Mouse (Mus musculus) ES-E14 (cell line): ENCODE data around the gene Pakap. TPM values are rescaled to one million over a fixed set of nuclear protein-coding genes. Genes with fewer than 3 reads are reported as not detected.

Experiments
- DNase-seq: peaks from one replicate; pipeline ENCODE4 v3.0.0-alpha.2; 2013; ENCODE audit warnings: low read depth, low spot score
- H3K27ac ChIP-seq: 2 replicates; pipeline ENCODE4 v1.5.1; 2012; ENCODE audit warnings: low read depth, mild to moderate bottlenecking, low read length, moderate library complexity, mixed read lengths; ENCODE audit not compliant: poor library complexity, insufficient read depth, severe bottlenecking
- H3K36me3 ChIP-seq: 2 replicates; pipeline ENCODE4 v1.6.1; 2012; ENCODE audit warnings: mild to moderate bottlenecking, low read length, moderate library complexity, mixed read lengths; ENCODE audit not compliant: control insufficient read depth, poor library complexity, insufficient read depth, severe bottlenecking
- H3K4me1 ChIP-seq, 2 experiments: fragments of 150-350 bp in 1 of 2; sonication (generic) in 1 of 2; 2 replicates each; pipeline ENCODE4 v1.6.1; 2012; ENCODE audit warnings: low read length in 2 of 2, mild to moderate bottlenecking in 1 of 2, mixed read lengths in 1 of 2; ENCODE audit not compliant: control insufficient read depth in 2 of 2, insufficient read depth in 2 of 2, poor library complexity in 1 of 2
- H3K4me3 ChIP-seq, 2 experiments: fragments of 150-350 bp in 1 of 2; sonication (generic) in 1 of 2; 2 replicates each; pipeline ENCODE4 v1.5.1; 2012; ENCODE audit warnings: low read length in 2 of 2, low read depth in 1 of 2, mild to moderate bottlenecking in 1 of 2, mixed read lengths in 1 of 2; ENCODE audit not compliant: insufficient read depth in 1 of 2, poor library complexity in 1 of 2, severe bottlenecking in 1 of 2
- H3K9ac ChIP-seq: 2 replicates; pipeline ENCODE4 v1.6.1; 2012; ENCODE audit warnings: low read depth, mild to moderate bottlenecking, low read length, mixed read lengths; ENCODE audit not compliant: poor library complexity, insufficient read depth, severe bottlenecking
- H3K9me3 ChIP-seq: fragments of 150-350 bp; sonication (generic); 2 replicates; pipeline ENCODE4 v1.6.1; 2012; ENCODE audit warnings: low read depth, mild to moderate bottlenecking, low read length; ENCODE audit not compliant: control insufficient read depth, insufficient read depth
- CHD2 ChIP-seq: IDR thresholded peaks from 2 replicates; pipeline ENCODE4 v1.6.1; 2014; ENCODE audit warnings: mild to moderate bottlenecking, low read depth, low read length, inconsistent platforms
- HCFC1 ChIP-seq: IDR thresholded peaks from 2 replicates; pipeline ENCODE4 v1.6.1; 2012; ENCODE audit warnings: low read length, inconsistent platforms, borderline replicate concordance; ENCODE audit not compliant: insufficient read depth
- MAFK ChIP-seq: IDR thresholded peaks from 2 replicates; pipeline ENCODE4 v1.6.1; 2014; ENCODE audit warnings: mild to moderate bottlenecking, low read depth, low read length, inconsistent platforms; ENCODE audit not compliant: insufficient read depth
- ZC3H11A ChIP-seq: IDR thresholded peaks from 2 replicates; pipeline ENCODE4 v1.6.1; 2012; ENCODE audit warnings: low read depth, mild to moderate bottlenecking, inconsistent platforms, low read length, borderline replicate concordance
- ZNF384 ChIP-seq: IDR thresholded peaks from 2 replicates; pipeline ENCODE4 v1.6.1; 2012; ENCODE audit warnings: low read depth, low read length, inconsistent platforms
- in situ Hi-C, 2 experiments: fragments of 600-800 bp; cut with MboI; formaldehyde crosslinking; loops; one replicate each; pipeline ENCODE4 v1.15.1; 2025; ENCODE audit warnings: low sequenced_read_pairs in 2 of 2, inconsistent platforms in 1 of 2; ENCODE audit not compliant: unreplicated experiment in 2 of 2
- total RNA-seq: library from RNA; depleted of rRNA; stranded (reverse); fragments of 300-350 nt; gene quantifications from 2 replicates; pipeline ENCODE4 v1.2.3, GENCODE M21; 2012

The Pakap gene
- total RNA-seq, 1 experiment: 5.8 TPM

GRCm38 (mm10) chr4:57904638-57905037 lies 336.7 kb downstream of the Pakap start:
- H3K4me3 ChIP-seq: no peak overlapping the region
- TF ChIP-seq CHD2 (no peak), MAFK (0 out of 2 replicates have a peak, but pooled peaks have one; percentile 2), HCFC1 (no peak)
- peaks cover 0 to 9% of the 10 kb centered on the region in 2 experiments; a peak in 1 of 4 replicates for H3K4me1 ChIP-seq
- in situ Hi-C loops: loop anchor here in 1 of 2 experiments (10.0 kb wide), 2 partner anchors 170 to 350 kb away; no protein-coding TSS in a partner anchor
- no peak overlapping the region for H3K27ac ChIP-seq
- H3K9me3 ChIP-seq: no peaks in the 10 kb centered on the region
- H3K9ac ChIP-seq: no peak overlapping the region
- no peaks in the 10 kb centered on the region for H3K36me3 ChIP-seq
- DNase-seq: peak; percentile 42

- Histone ChIP-seq H3K4me3 (no peak overlapping the region), H3K9me3 (no peaks in the 10 kb centered on the region), H3K4me1 (peaks cover 0 to 9% of the 10 kb centered on the region in 2 experiments; a peak in 1 of 4 replicates), H3K36me3 (no peaks in the 10 kb centered on the region), H3K9ac (no peak overlapping the region), H3K27ac (no peak overlapping the region)
- in situ Hi-C loops: loop anchor here in 1 of 2 experiments (10.0 kb wide), 2 partner anchors 168 to 348 kb away; no protein-coding TSS in a partner anchor
- DNase-seq: no peak
- TF ChIP-seq HCFC1 (no peak), CHD2 (no peak), ZC3H11A (no peak), ZNF384 (no peak), MAFK (no peak)
Observed at GRCm38 (mm10) chr4:57906708-57907107, 338.7 kb downstream of the Pakap start.

GRCm38 (mm10) chr4:57908860-57909259 lies 340.9 kb downstream of the Pakap start:
- in situ Hi-C loops: loop anchor here in 1 of 2 experiments (10.0 kb wide), 2 partner anchors 166 to 346 kb away; no protein-coding TSS in a partner anchor
- no peak overlapping the region for H3K27ac ChIP-seq
- DNase-seq: no peak
- peaks cover 0 to 6% of the 10 kb centered on the region in 2 experiments; a peak in 1 of 4 replicates for H3K4me1 ChIP-seq
- no peaks in the 10 kb centered on the region for H3K9me3 ChIP-seq
- H3K36me3 ChIP-seq: no peaks in the 10 kb centered on the region
- H3K9ac ChIP-seq: no peak overlapping the region
- H3K4me3 ChIP-seq: no peak overlapping the region
- TF ChIP-seq MAFK (no peak), HCFC1 (no peak), ZC3H11A (no peak), CHD2 (no peak), ZNF384 (no peak)

- H3K36me3 ChIP-seq: no peaks in the 10 kb centered on the region
- H3K4me1 ChIP-seq: peaks cover 0 to 2% of the 10 kb centered on the region in 2 experiments; a peak in 1 of 4 replicates
- in situ Hi-C loops: no loop called here
- H3K27ac ChIP-seq: no peak overlapping the region
- no peak overlapping the region for H3K4me3 ChIP-seq
- no peaks in the 10 kb centered on the region for H3K9me3 ChIP-seq
- DNase-seq: no peak
- TF ChIP-seq CHD2: no peak
- TF ChIP-seq MAFK: no peak
- no peak for TF ChIP-seq ZC3H11A
- TF ChIP-seq ZNF384: no peak
- TF ChIP-seq HCFC1: no peak
- H3K9ac ChIP-seq: no peak overlapping the region
Observed at GRCm38 (mm10) chr4:57913021-57913420, 345.0 kb downstream of the Pakap start.
